8 mouse cellular contexts compared by ENCODE assay signal in the genomic region with DNA sequence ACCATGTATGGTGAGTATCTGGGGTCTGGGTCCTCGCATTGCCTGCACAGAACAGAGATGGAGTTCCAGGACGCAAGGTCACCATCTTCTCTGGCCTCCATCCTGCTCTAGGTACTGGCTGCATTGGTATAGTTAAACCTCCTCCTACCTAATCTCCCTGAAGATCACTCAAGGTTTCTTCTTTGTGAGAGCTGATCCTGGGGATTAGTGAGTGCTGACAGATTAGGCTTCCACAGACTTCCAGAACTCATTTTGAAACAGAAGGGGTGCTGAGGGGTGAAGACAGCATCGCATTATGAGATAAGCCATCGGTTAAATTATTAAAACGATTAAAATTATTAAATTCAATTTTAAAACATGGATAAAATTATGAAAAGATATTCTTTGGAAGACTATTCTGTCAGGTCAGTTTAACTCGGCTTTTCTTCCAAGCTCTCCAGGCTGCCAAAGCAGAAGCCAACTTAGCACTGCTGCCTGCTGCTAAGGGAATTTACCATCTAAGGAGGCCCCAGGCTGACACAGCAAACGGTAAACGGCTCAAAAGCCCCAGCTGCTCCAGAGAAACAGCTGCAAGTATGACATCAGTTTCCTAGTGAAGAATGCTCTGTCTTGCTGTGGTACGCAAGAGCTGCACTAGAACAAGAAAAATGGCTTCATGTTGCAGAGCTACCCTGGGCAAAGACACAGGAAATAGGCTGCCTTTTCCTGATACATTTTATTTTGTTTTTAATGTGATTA.
DNase-seq lines count a peak whose midpoint lies in the region; ATAC-seq and TF ChIP-seq lines count a peak whose summit lies in the region.

No protein-coding gene starts in this region.

- H3K4me3 ChIP-seq in cortical plate, adult 2 months (ENCODE audit: insufficient read depth, low read length) = no peak overlapping the region

- H3K27ac ChIP-seq in cortical plate, adult 2 months (ENCODE audit: insufficient read depth, low read length) = peak overlapping the region; percentile 72; the same call in 1 of the 2 replicates

- peak; percentile 39 for DNase-seq in kidney, postnatal 10 days
- no peak for DNase-seq in kidney, adult 18-20 months
- peak; percentile 52 for DNase-seq in lung, postnatal 10 days
- DNase-seq in right cerebral cortex, postnatal 10 days (ENCODE audit: low spot score in 2 of 2) = peak; percentile 27 to 52
- DNase-seq in ovary, postnatal 10 days (ENCODE audit: low spot score) = no peak
- no peak for DNase-seq in adrenal gland, adult 18-20 months (ENCODE audit: low spot score in 2 of 2)

- ATAC-seq in hematopoietic stem cell, adult 5-6 weeks (replicated peaks in 1 of 2; ENCODE audit: insufficient read depth in 1 of 2, low FRiP score in 2 of 2, low TSS enrichment in 1 of 2, low read depth in 1 of 2, poor library complexity in 2 of 2, severe bottlenecking in 2 of 2) = peak; percentile 94 to 97

- TF ChIP-seq CTCF in cortical plate, adult 2 months (IDR thresholded peaks at IDR 0.05; ENCODE audit: extremely low read depth, insufficient read depth, low read length) = no peak

- peaks cover 3% of the 10 kb centered on the region for H3K4me1 ChIP-seq in cortical plate, adult 2 months (ENCODE audit: control insufficient read depth, insufficient read depth, low read length)

- no peak for TF ChIP-seq POLR2A in cortical plate, adult 2 months (IDR thresholded peaks at IDR 0.05; ENCODE audit: extremely low read depth, insufficient read depth, low read length)

Comparison
In these comparisons a context has a peak if more than half of its experiments do, and no peak if none do; other contexts are left out.
1. DNase-seq: peak in kidney, postnatal 10 days (single experiment), lung, postnatal 10 days (single experiment) and right cerebral cortex, postnatal 10 days (2 of 2); none in kidney, adult 18-20 months (single experiment), ovary, postnatal 10 days (single experiment) and adrenal gland, adult 18-20 months (0 of 2).